Mouse (Mus musculus) E14TG2a.4 (cell line): ENCODE measurements around the gene Elob.

ENCODE experiments used
- H3K27me3 ChIP-seq: 2 replicates; pipeline ENCODE4 v1.6.1; 2014; ENCODE audit warnings: low read length, control low read depth; ENCODE audit not compliant: insufficient read depth
- H3K36me3 ChIP-seq: 2 replicates; pipeline ENCODE4 v1.6.1; 2014; ENCODE audit warnings: low read length, control low read depth; ENCODE audit not compliant: insufficient read depth
- H3K4me1 ChIP-seq: replicated peaks from 2 replicates; pipeline ENCODE4 v1.6.1; 2014; ENCODE audit warnings: low read depth, low read length, control low read depth
- H3K4me3 ChIP-seq: replicated peaks from 2 replicates; pipeline ENCODE4 v1.5.1; 2014; ENCODE audit warnings: mild to moderate bottlenecking, low read length
- H3K9me3 ChIP-seq: 2 replicates; pipeline ENCODE4 v1.6.1; 2014; ENCODE audit warnings: low read length, control low read depth
- CTCF ChIP-seq: conservative IDR thresholded peaks from 2 replicates; pipeline ENCODE4 v1.5.1; 2014; ENCODE audit warnings: low read length
- NANOG ChIP-seq: IDR thresholded peaks from 2 replicates; pipeline ENCODE4 v1.6.1; 2014; ENCODE audit warnings: borderline replicate concordance, low read length, mixed read lengths
- POU5F1 ChIP-seq: IDR thresholded peaks from 2 replicates; pipeline ENCODE4 v1.6.1; 2014; ENCODE audit warnings: low read length, borderline replicate concordance

Elob gene

DNA sequence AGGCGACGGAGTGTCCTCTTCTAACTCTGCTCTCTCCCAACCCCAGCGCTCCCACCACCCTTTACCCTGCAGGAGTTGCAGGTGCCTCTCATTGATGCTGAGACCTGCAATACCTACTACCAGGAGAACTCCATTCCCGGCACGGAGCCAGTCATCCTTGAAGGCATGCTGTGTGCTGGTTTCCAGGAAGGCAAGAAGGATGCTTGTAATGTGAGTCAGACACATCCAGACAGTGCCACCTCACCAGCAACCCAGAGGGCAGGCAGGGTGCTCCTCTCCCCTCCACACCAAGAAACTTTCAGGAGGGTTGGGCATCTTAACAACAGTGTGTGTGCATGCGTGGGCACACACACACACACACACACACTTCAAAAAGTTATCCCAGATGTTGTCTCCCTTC is 28.3 kb upstream of the Elob start:
- no peaks in the 10 kb centered on the region for H3K9me3 ChIP-seq
- no peak for TF ChIP-seq CTCF
- TF ChIP-seq NANOG, result no peak
- no peak for TF ChIP-seq POU5F1
- H3K4me1 ChIP-seq, result 0 out of 2 replicates have a peak, but pooled peaks cover 3% of the 10 kb centered on the region
- no peaks in the 10 kb centered on the region for H3K36me3 ChIP-seq
- no peak overlapping the region for H3K4me3 ChIP-seq
- peaks cover 4% of the 10 kb centered on the region; the same call in 1 of the 2 replicates for H3K27me3 ChIP-seq

DNA sequence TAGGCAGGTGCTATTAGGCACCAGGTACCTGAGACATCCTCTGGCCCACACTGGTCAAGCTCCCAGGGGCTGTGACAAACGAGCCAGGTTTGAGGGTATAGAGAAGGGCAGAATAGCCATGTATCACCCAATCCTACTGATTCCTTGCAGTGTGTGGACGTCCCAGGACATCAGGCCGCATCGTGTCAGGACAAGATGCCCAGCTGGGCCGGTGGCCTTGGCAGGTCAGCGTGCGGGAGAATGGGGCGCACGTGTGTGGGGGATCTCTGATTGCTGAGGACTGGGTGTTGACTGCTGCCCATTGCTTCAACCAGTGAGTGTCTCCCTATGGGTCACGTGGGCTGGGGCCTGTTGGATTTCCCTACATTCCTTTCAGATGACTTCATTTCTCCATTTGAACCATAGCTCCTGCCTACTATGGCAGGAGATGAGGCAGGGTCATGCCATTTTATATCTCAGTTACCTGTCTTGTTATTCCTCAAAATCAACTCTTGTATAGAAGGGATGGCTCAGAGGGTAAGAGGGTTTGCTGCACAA is 25.4 kb upstream of the Elob start:
- Histone ChIP-seq H3K27me3 (peaks cover 4% of the 10 kb centered on the region; the same call in 1 of the 2 replicates), H3K36me3 (no peaks in the 10 kb centered on the region), H3K4me3 (no peak overlapping the region), H3K4me1 (0 out of 2 replicates have a peak, but pooled peaks cover 3% of the 10 kb centered on the region), H3K9me3 (no peaks in the 10 kb centered on the region)
- TF ChIP-seq CTCF (no peak), POU5F1 (no peak), NANOG (no peak)

DNA sequence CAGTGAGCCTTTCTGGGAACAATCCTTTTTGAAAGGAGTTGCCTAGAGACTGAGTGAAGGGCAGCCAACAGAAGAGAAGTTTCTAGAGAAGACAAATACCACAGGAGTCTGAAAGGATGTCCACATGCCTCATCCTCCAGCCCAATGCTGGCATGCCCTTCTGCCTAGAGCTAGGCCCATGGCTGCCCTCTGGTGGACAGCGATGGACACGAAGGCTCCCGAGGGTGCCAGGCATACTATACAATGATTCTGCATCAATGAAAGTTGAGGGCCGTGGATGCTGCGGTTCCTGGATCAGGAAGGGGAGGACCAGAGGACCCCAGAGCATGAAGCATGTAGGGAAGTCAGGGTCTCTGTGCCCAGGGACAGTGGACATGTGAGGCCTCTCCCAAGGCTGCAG is 24.4 kb upstream of the Elob start:
- 0 out of 2 replicates have a peak, but pooled peaks cover 3% of the 10 kb centered on the region for H3K4me1 ChIP-seq
- no peak overlapping the region for H3K4me3 ChIP-seq
- no peaks in the 10 kb centered on the region for H3K9me3 ChIP-seq
- TF ChIP-seq CTCF (peak; percentile 34), NANOG (no peak)
- H3K27me3 ChIP-seq, result peaks cover 4% of the 10 kb centered on the region; the same call in 1 of the 2 replicates
- H3K36me3 ChIP-seq, result no peaks in the 10 kb centered on the region

DNA sequence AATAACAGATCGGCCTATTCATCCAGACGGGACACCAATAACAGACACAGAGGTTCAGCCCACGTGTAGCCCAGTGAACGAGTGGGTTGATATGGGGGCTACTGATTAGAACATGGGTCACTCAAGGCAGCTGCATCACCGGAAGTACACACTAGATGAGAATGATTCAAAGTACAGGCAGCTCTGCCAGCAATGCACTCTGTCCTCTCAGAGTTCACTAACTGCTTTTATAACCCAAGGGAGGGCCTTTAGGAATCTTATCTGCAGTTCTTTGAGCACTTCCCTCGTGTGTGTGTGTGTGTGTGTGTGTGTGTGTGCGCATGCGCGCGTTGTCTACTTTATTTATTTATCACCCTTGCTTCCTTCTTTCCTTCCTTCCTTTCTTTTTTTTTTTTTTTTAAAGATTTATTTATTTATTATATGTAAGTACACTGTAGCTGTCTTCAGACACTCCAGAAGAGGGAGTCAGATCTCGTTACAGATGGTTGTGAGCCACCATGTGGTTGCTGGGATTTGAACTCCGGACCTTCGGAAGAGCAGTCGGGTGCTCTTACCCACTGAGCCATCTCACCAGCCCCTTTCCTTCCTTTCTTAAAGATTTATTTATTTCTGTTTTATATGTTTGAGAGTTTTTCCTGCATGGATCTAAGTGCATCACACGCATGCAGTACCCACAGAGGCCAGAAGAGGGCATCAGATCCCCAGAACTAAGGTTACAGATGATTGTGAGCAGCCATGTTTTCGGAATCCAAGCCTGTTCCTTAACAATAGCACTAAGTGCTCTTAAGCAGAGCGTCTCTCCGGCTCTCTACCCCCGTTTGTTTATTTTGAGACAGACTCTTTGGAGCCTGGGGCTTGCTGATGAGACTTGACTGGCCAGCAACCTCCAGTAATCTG is 22.2 kb upstream of the Elob start:
- no peak overlapping the region for H3K4me3 ChIP-seq
- no peaks in the 10 kb centered on the region; the same call in 1 of the 2 replicates for H3K27me3 ChIP-seq
- no peaks in the 10 kb centered on the region for H3K36me3 ChIP-seq
- TF ChIP-seq CTCF (peak; percentile 86), NANOG (no peak), POU5F1 (no peak)
- no peaks in the 10 kb centered on the region for H3K9me3 ChIP-seq
- 0 out of 2 replicates have a peak, but pooled peaks cover 3% of the 10 kb centered on the region for H3K4me1 ChIP-seq

DNA sequence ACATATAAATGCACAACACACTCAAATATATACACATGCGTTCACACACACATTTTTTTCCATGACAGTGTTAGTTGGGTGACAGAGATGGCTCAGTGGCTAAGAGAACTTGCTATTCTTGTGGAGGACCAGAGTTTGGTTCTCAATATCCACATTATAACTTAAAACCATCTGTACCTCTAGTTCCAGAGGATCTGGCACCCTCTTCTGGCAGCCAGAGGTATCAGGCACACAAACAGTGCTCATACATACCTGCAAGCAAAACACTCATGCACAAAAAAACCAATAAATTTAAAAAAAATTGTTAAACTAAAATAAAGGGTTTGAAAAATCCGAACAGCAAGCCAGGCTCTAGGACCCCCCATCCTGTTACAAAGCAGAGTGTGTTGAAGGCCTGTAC is 21.1 kb upstream of the Elob start:
- H3K4me1 ChIP-seq, result 0 out of 2 replicates have a peak, but pooled peaks cover 3% of the 10 kb centered on the region
- no peak overlapping the region for H3K4me3 ChIP-seq
- no peaks in the 10 kb centered on the region for H3K36me3 ChIP-seq
- no peaks in the 10 kb centered on the region; the same call in 1 of the 2 replicates for H3K27me3 ChIP-seq
- H3K9me3 ChIP-seq, result no peaks in the 10 kb centered on the region
- TF ChIP-seq NANOG, result no peak
- TF ChIP-seq CTCF, result peak; percentile 27

DNA sequence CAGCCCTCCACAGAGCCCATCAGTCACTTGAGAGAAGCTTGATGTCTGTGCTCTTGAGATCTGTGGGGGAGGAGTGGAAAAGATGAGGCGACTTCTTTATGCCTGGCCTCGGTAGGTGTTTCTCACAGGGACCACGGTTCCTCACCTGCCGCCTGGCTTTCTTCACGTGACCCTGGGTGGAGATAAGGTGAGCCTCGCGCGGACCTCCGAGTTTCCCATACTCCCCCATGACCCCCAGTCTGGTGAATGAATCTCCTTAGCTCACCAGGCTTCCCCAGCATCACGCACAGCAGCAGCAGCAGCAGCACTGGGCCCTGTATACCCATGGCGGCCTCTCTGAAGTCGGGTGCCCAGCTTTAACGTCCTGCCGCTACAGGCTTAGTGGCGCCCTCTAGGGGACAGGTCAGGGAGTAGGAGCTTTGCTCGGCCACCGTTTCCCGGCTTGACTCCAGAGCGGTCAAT is 14.9 kb upstream of the Elob start, which contains the start of the genes Prss32 and Prss41:
Gene Prss32 (plus strand): TSS at position 44 of the 462 bp plus-strand sequence.
Gene Prss41 (minus strand): TSS at position 361 of the 462 bp plus-strand sequence.
- peaks cover 7% of the 10 kb centered on the region for H3K4me1 ChIP-seq
- no peak for TF ChIP-seq POU5F1
- peak; percentile 75 for TF ChIP-seq CTCF

DNA sequence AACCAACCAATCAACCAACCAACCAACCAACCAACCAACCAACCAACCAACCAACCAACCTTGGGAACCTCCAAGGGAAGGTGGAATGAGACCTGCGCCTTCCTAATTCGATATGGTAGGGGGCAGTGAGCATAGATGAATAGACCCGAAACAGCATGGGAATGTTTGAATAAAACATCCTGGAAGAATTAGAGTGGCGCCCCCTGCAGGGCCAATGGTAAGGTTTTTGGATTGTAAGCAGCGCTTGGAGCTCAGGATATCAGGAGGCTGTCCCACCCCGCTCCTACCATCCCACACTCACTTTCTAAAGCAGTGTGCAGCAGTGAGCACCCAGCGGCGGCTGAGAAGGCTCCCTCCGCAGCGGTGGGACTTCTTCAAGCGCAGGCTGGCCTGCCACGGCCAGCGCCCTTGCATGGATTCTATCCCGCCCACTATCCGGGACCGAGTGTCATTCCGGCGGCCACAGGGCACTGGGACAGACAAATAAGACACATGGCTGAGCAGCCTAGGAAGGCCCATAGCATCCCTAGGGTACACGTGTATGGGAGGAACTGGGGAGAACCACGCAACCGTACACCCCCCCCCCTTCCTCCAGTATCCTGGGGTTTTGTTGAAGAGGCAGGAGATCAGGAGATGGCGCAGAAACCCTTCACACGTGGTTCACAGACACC is 14.3 kb upstream of the Elob start:
- H3K9me3 ChIP-seq, result no peaks in the 10 kb centered on the region
- peaks cover 6% of the 10 kb centered on the region; the same call in 1 of the 2 replicates for H3K36me3 ChIP-seq
- TF ChIP-seq CTCF (peak; percentile 64), POU5F1 (no peak), NANOG (no peak)
- H3K27me3 ChIP-seq, result no peaks in the 10 kb centered on the region; the same call in 1 of the 2 replicates
- peak overlapping the region; percentile 74 for H3K4me3 ChIP-seq
- peaks cover 7% of the 10 kb centered on the region for H3K4me1 ChIP-seq

More for the DNA sequence above, 14.9 kb upstream of the Elob start, which contains the start of the genes Prss32 and Prss41:
- Histone ChIP-seq H3K27me3 (no peaks in the 10 kb centered on the region; the same call in 1 of the 2 replicates), H3K36me3 (peaks cover 6% of the 10 kb centered on the region; the same call in 1 of the 2 replicates), H3K4me3 (peak within 1 kb of the TSS; percentile 74), H3K9me3 (no peaks in the 10 kb centered on the region)

DNA sequence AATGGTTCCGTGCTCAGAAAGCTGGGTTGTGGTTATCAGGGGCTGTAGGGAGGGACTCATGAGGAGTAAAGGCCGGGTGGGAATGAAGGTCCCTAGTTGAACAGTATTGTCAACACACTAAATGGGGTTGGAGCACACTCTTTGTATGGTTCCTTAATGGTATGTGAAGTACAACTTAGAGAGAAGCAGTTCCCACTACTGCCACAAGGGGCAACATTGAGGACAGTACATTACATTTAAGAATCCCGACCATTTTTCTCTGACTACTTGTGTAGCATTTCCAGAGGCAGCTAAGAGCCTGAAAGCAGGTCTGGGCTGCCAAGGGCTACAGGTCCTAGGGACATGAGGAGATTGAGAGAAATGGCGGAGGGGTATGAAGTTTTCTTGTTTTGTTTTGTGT is 12.2 kb upstream of the Elob start:
- H3K36me3 ChIP-seq, result peaks cover 6% of the 10 kb centered on the region; the same call in 1 of the 2 replicates
- H3K27me3 ChIP-seq, result 0 out of 2 replicates have a peak, but pooled peaks cover 4% of the 10 kb centered on the region
- H3K4me3 ChIP-seq, result no peak overlapping the region
- peaks cover 14% of the 10 kb centered on the region for H3K4me1 ChIP-seq
- no peaks in the 10 kb centered on the region for H3K9me3 ChIP-seq
- TF ChIP-seq POU5F1 (no peak), CTCF (peak; percentile 96)
